Mouse (Mus musculus): Measurements from ENCODE around the gene Tcf3. TPM values are rescaled to one million over a fixed set of nuclear protein-coding genes. Genes with fewer than 3 reads are reported as not detected.

Gene Tcf3
- 1 to 10 TPM; 6.7 to 8.2 (median 7.9) TPM for polyA plus RNA-seq (2017; shearing (Covaris generic))

DNA sequence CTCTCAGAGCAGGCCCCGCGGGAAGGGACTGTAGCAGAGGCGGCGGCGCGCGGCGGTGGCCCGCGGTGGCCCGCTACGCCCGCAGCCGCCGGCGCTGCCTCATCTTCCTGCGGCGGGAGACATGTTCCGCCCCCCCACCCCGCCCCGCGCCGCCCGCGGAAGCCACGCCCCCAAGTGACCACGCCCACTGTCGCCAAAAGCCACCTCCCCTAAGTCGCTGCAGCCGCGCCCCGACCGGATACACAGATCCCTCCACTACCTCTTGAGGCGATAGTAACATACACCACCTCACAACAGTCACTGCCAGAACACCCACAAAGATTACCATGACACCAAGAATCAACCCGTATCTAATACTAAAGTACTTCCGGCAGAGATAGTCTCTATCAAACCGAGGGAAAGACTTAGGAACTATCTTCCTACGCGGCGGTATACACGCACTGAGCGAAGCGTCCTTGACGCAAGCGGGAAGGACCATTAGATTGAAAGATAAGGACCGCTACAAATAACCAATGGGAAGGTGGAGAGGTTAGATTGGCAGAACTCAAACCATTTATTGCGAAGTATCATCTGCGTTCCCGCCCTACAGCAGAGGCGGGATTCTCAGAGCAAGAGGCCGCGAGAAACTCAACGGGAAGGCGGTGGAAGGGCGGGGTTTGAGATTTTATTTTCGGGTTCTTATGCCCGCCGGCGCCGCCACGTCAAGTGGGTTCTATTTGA lies at the start of gene Tcf3:
Gene Tcf3, minus strand, starts transcription at position 135 of the 720 bp plus-strand sequence.
- peak; percentile 95 for ATAC-seq

DNA sequence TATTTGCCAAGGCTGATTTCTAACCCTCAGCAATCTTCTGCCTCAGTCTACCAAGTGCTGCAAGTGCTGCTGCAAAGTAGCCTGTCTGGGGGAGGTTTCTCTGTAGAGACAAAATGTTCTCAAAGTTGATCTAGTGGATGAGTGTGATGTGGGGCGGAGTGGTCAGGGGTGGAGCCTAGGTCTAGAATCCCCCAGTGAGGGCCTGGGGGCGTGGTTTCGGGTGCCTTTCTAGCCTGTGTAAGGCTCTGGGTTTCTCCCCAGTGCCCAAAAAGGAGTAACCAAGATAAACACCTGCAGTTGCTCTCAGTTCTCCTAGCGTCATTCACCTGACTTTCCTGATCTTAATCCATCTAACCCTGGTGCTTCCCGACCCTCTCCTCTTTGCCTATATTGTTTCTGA lies 47.6 kb upstream of the Tcf3 start:
- no peak for ATAC-seq

- ATAC-seq = no peak
Measured at GRCm38 (mm10) chr10:80478531-80478930, 45.1 kb upstream of the Tcf3 start.

DNA sequence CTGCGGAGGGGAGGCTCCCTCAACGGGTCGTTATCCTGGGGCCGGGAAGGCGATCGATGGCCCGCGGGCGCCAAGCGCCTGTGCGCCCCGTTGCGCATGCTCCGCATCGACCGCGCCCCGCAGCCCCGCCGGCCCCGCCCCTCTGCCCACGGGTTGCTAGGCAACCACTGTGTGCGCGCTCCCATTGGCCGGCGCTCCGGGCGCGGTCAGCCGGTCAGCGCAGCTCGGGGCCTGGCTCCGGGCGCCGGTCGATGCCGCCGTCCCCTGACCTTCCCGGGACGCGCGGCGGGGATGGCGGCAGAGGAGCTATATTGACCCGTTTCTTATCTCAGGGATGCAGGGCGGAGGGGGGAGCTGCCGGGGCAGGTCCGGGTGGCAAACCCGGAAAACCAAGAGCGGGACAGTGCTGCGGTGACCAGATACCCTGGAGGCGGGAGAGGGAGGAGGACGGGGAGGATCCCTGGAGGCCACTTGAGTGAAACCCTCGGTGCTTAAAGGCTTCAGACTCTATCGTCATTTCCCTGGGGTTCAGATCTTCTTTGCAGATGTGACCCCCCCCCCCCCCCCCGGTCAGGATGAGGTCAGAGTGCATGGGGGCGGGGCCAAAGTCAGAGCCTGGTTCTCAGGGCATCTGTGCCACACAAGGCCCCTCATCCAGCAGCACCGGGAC lies 42.0 kb upstream of the Tcf3 start:
- peak; percentile 78 for ATAC-seq

GRCm38 (mm10) chr10:80465066-80465465 lies 31.6 kb upstream of the Tcf3 start:
- ATAC-seq = no peak

DNA sequence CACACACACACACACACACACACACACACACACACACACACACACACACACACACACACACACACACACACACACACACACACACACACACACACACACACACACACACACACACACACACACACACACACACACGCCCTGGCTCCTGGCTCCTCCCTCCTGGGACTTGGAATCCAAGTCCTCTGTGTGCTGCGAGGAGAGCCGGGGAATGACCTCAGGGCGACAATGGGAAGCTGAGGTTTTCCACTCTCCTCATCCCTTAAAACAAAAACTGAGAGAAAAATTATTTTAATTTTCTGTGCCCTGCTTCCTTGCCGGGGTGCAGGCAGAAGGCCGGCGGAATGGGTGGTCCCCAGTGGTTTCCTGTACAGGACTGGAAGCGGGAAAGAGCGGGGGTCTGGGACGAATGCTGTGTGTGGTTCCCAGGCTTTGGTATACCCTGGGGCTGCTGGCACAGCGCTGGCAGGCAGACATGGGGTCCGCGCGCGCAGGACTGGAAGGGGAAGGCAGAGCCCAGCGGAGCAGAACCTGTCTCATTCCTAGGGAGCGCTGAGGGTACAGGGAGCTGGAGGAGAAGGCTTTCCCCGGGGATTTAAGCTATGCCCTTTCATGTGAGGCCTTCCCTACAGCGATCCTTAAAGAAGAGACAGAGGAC lies 31.1 kb upstream of the Tcf3 start:
- no peak for ATAC-seq

GRCm38 (mm10) chr10:80461346-80461745 lies 27.9 kb upstream of the Tcf3 start:
- ATAC-seq = no peak

DNA sequence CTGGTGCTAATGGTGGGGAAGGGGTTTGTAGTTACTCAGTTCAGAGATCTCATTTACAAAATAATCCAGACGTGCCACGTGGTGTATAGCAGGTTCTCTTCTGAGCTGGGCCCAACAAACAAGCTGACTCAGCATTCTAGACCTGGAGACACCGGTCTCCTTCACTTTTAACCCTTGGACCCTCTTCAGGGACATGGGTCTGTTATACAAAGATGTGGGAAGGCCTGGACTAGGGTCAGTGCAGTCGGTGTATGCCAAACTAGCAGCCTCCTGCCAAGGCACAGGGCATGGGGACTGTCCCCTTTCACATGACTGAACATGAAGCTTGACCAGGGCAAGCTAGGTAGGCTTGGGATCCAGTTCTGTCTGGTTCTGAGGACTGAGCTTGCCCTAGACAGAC lies 26.9 kb upstream of the Tcf3 start:
- ATAC-seq = no peak

- ATAC-seq = no peak
Measured at GRCm38 (mm10) chr10:80459671-80460070, 26.2 kb upstream of the Tcf3 start.

DNA sequence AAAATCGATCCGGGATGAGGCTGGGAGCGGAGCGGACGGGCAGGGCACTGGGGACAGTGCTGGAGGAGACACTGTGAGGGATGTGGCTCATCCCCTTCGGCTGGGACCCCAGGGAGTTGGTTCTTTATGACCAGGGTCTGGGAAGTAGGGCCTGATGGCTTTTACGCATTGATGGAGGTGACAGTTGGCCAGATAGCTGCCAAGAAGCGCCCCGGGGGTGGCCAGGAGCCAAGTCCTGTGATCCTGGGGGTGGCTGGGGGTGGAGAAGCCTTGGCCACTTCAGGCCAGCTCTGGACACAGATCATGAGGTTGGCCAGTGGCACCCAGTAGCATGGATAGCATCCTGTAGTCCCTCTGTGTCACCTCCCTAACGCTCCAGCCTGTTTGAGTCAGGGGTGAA lies 25.8 kb upstream of the Tcf3 start:
- ATAC-seq = no peak

DNA sequence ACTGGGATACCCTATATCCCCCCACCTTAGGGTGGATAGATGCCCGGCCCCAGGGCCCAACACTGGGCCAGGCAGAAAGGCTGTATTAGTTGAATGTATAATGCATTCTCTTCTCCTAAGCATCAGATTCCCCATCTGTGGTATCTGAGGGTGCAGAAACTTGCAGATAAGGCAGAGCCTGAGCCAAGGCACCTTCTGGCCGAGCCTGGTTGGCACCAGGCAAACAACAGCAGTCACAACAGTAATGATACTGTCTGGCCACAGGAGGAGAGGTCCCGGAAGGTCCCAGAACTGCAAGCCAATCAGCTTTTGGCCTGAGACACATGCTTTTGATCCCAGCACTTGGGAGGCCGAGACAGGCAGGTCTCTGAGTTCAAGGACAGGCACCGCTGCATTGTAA lies 22.2 kb upstream of the Tcf3 start:
- no peak for ATAC-seq

GRCm38 (mm10) chr10:80454781-80455180 lies 21.3 kb upstream of the Tcf3 start:
- ATAC-seq = no peak

- ATAC-seq = no peak
Measured at GRCm38 (mm10) chr10:80453601-80454000, 20.2 kb upstream of the Tcf3 start.

GRCm38 (mm10) chr10:80450599-80450998 lies 17.2 kb upstream of the Tcf3 start:
- no peak for ATAC-seq

- ATAC-seq = peak; percentile 82
Measured at GRCm38 (mm10) chr10:80445898-80446601, 12.6 kb upstream of the Tcf3 start.

- ATAC-seq = no peak
Measured at GRCm38 (mm10) chr10:80445052-80445451, 11.6 kb upstream of the Tcf3 start.

DNA sequence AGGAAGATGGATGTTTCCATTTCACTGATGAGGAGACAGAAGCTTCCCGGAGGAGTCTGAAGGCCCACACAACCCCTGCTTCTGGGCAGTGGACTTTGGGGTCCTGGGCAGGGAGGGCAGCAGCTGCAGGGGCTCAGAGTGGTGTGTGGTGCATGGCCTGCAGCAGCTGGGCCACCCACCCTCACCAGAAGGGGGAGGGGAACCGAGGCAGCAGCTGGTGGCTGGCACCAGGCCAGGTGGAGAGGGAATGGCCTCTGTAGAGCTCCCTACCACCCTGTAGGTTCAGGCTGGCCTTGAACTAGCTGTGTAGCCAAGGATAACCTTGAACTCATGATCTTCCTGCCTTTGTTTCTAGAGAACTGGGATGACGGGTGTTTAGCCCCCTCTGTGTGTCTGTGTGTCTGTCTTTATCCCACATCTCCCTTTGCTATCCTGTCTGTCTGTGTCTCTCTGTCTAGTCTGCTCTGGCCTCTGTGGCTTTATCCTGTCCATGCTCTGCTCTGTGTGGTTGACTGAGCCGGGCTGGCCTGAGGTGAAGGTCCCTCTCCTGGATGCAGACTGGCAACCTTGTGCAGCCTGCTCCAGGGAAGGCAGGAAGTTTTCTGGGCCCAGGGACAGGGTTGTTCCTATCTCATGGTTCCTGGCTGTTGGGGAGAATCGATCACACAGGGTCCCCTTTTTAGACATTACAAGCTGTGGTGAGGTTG lies 11.0 kb upstream of the Tcf3 start:
- no peak for ATAC-seq

DNA sequence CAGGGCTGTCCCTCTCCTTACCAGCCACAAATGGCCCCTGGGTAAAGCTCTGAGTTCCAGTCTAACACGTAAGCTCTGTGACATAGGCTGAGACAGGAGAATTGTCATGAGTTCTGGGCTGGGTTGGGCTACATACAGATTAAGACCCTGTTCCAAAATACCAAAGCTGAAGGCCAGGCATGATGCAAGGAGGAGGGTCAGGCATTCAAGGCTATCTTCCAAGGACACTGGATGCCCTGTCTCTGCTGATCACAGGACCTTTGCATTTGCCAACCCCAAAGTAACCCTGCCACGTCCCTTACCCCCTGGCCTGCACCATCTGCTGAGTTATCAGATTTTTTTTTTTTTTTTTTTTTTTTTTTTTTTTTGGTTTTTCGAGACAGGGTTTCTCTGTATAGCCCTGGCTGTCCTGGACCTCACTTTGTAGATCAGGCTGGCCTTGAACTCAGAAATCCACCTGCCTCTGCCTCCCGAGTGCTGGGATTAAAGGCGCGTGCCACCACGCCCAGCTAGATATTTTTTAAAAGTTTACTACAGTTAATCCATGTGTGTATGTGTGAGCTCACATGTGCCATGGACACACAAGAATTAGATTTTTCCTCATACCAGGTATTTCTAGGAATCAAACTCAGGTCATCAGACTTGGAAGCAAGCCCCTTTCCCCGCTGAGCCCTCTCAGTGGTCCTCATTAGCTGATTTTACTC lies 10.3 kb upstream of the Tcf3 start:
- no peak for ATAC-seq

DNA sequence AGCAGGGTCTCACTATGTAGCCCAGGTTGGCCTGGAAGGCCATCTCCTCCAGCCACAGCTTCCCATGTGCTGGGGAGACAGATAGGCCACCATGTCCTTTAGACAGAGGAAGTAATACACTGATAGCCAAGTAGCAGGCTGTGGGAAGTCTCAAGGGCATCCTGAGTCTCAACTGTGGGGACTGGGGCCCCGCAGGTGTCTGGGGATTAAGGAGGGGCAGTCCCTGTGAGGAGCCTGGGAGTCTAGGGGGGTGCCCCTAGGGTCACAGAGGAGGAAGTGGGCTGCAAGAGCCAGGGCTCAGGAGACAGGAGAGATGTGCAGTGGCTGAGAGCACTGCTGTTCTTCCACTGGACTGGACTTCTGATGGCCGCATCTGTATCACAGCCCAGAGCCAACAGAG lies 9.5 kb upstream of the Tcf3 start:
- ATAC-seq = no peak

- no peak for ATAC-seq
Measured at GRCm38 (mm10) chr10:80441598-80441997, 8.2 kb upstream of the Tcf3 start.

DNA sequence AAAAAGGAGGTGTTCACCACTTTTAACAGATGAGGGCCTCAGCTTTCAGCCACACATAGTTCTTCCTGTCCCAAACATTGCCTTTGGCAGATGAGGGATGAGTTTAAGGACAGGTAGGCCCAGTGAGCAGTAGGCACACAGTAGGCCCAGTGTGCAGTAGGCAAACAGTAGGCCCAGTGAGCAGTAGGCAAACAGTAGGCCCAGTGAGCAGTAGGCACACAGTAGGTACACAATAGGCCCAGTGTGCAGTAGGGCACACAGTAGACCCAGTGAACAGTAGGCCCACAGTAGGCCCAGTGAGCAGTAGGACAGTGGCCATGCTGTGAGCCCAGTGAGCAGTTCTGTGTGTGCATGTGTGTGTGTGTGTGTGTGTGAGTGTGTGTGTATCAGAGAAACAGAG lies 6.6 kb upstream of the Tcf3 start:
- ATAC-seq = no peak

DNA sequence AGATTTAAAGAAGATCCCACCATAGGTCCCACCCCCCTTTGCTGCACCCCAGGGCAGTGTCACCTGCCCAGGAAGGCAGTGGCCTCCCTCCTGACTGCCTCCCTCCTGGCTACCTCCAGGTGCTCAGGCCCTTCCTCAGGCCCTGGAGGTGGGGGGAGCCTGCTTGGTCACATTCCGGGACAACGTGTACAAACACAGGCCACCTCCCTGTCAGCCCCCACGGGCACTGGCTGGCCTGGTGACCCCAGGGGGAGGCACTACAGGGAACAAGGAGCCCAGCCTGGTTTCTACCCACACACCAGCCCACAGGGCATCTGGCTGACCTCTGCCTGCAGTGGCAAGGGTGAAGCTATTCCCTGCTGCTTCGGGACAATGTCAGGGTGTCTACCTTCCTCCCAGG lies 4.5 kb upstream of the Tcf3 start:
- ATAC-seq = no peak

All from inflammation-experienced regulatory T-cells, adult 6 months (primary cell).